Mouse (Mus musculus): Measurements from ENCODE around the gene Hist2h3c2. TPM values are rescaled to one million over a fixed set of nuclear protein-coding genes. Genes with fewer than 3 reads are reported as not detected.
A peak's percentile ranks its signal among the peaks of the same experiment; 100 is the strongest.

Hist2h3c2 gene
- total RNA-seq, 2 experiments from 2014 or later = 11.3 to 14.7 TPM

DNA sequence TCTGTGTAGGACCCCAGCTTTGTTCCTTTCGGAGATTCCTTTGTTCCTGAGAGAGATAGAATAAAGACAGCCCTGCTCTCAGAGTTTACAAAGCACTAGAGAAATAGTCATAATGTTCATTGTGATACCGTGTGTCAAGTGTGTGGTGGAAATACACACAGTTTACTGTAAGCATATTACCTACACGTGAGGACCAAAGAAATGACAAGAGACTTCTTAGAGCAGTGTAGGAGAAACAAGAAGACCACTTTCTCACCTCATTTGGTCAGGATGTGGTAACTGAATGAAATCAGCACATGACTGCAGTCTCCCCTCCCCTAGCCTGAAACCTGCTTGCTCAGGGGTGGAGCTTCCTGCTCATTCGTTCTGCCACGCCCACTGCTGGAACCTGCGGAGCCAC is 40.7 kb downstream of the Hist2h3c2 start:
- DNase-seq (ENCODE audit: low spot score in 2 of 2) = no peak

DNA sequence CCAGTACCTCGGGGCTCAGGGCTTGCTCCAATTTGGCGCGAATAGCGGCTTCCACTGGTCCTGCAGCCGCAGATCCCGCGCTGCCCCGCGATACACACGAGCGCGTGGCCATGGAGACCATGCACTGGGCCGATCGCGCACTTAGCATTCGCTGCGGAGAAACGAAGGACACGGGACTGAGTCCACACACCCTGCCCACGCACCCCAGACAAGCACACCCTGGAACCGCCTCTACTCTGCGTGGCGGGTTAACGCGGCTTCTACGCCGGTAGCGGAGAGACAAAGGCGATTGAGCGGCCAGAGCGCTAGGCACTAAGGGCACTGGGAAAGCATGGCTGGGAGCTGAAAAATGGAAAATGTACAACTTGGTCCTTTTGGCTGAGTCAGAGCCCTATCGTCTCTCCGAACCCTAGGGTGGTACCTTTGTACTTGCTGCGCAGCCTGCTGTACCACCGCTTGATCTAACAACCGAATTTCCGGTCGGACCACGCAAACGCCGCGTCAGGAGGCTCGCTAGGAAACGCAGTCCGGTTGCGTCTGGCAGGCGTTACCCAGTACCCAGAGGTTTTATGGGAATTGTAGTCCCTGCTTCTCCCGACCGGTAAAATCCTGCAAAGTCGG is 41.7 kb downstream of the Hist2h3c2 start:
- peak; percentile 89 to 95 for DNase-seq (ENCODE audit: low spot score in 2 of 2)

DNA sequence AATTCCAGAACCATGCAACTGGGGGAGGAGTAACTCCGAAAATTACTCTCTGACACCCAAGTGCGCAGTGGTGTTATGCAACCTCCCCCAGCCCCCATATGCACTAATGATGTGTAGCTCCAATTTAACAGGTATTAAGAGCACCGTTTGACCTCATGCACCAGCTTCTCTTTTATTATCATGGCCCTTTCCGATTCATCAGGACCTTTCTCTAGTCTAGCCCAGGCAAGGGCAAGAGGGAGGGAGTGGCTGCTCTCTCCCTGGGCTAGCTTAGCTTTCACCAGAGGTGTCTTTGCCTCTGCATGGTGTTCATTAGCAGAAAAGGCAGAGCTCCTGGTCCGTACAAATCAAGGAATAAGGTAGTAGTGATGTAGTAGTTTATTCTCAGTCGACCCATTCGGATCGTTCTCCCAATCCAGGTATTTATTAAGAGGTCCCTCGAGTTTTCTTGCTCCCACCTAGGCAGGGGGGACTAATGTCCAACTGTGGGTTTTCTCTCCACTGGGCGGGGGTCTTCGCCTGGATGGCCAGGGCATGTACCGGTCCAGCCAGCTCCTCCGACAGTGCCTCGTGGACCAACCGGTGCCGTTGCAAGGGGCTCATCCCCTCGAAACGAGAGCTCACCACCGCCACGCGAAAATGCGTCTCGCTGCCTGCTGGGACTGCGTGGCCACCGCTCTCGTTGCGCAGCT is 42.3 kb downstream of the Hist2h3c2 start:
- DNase-seq (ENCODE audit: low spot score in 2 of 2) = no peak

DNA sequence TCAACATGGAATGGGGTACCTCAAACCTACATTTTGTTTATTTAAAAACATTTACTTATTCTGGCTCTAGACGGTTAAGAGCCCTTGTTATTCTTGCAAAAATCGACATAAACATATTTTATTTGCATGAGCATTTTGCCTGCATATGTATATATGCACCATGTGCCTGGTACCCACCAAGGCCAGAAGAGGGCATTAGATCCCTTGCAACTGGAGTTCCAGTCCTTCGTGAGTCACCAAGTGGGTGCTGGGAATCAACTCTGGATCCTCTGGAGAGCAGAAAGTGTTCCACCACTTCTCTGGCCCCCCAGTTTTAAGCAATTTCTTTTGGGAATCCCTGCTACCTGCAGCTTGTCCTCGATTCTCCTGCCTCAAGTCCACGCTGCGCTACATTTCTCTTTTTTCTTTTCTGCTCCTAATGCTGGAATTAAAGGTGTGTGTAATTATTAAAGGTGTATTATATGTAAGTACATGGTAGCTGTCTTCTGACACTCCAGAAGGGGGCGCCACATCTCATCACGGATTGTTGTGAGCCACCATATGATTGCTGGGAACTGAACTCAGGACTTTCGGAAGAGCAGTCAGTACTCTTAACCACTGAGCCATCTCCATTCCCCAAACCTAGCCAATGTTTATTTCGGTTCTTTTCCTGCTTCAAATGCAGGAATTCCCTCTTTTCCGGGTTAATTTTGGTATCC is 43.2 kb downstream of the Hist2h3c2 start:
- DNase-seq (ENCODE audit: low spot score in 2 of 2) = no peak

DNA sequence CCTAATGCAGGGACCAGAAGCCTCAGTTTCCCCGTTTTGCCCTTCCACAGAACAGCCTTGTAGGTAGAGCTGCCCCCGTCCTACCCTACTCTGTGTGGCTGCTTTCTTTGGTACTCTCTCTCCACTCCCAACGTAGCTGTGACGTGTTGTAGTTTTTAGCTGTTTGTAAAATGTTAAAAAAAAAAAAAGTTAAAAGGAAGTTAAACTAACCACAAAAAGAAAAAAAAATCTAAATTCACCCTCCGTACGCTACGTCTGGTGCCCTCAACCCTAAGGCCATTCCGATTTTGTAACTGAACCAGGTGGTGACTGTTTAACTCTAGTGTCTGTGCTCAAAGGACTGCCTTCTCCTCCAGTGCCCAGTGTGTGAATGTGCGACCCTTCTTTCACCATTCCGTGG is 44.0 kb downstream of the Hist2h3c2 start:
- DNase-seq (ENCODE audit: low spot score in 2 of 2) = no peak

DNA sequence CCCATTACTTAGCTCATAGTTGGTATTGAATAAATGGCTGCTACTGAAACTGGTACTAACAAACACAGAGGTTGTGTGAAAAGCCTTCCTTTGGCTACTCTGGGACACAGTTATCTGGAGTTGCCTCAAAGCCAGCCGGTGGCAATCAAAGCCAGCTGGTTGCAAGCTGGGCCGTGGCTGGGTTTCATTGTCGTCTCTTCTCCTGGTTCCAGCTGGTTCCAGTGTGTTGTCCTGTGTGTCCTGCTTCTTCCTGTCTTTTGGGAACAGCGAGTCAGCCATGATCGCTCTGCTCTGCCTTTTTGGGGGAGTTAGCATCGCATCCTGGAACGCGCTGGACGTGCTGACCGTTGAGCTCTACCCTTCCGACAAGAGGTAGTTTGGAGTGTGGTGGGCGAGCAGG is 46.0 kb downstream of the Hist2h3c2 start:
- DNase-seq (ENCODE audit: low spot score in 2 of 2) = no peak

Small RNA genes lying within 50 kb of the gene (microRNA-seq; reads per million reads assigned to microRNA genes)
- gene Gm44492 (0 reads per million in 2 experiments), gene Gm47311 (0 reads per million in 2 experiments), gene Gm47313 (0 reads per million in 2 experiments)

Other genes with a start within 250 kb of the Hist2h3c2 start
- 10 to 100 TPM; 43.7 to 44.5 TPM for gene Plekho1, start 243.1 kb downstream of the Hist2h3c2 start, total RNA-seq (2021)
- gene Vps45, start 180.7 kb downstream of the Hist2h3c2 start, total RNA-seq (2021) = 10 to 100 TPM; 41.1 to 47.8 TPM
- 10 to 100 TPM; 27.4 to 31.0 TPM for gene Otud7b, start 134.6 kb downstream of the Hist2h3c2 start, total RNA-seq (2021)
- gene Mtmr11, start 77.1 kb downstream of the Hist2h3c2 start, total RNA-seq (2021) = 1 to 10 TPM; 5.8 to 7.8 TPM
- gene Sf3b4, start 66.8 kb downstream of the Hist2h3c2 start, total RNA-seq (2021) = 10 to 100 TPM; 48.6 to 52.4 TPM
- 100 to 1,000 TPM; 360 to 375 TPM for gene Sv2a, start 58.0 kb downstream of the Hist2h3c2 start, total RNA-seq (2021)
- 10 to 100 TPM; 16.1 to 21.2 TPM for gene Bola1, start 19.4 kb downstream of the Hist2h3c2 start, total RNA-seq (2021)
- 10 to 100 TPM in 1 of 2 experiments, 1 to 10 TPM in 1; 9.4 to 10.4 TPM for gene Hist2h2ab, start 19.3 kb downstream of the Hist2h3c2 start, total RNA-seq (2021)
- 10 to 100 TPM; 28.2 to 31.3 TPM for gene Hist2h2ac, start 18.2 kb downstream of the Hist2h3c2 start, total RNA-seq (2021)
- gene Hist2h2be, start 18.0 kb downstream of the Hist2h3c2 start, total RNA-seq (2021) = 1 to 10 TPM; 4.0 to 4.8 TPM
- gene Hist2h2aa2, start 1.1 kb upstream of the Hist2h3c2 start, total RNA-seq (2021) = 100 to 1,000 TPM; 248 to 267 TPM
- gene Hist2h2aa1, start 6.4 kb upstream of the Hist2h3c2 start, total RNA-seq (2021) = 1 to 10 TPM; 6.7 to 8.0 TPM
- gene Hist2h3c1, start 7.6 kb upstream of the Hist2h3c2 start, total RNA-seq (2021) = not detected
- gene Hist2h4, start 24.2 kb upstream of the Hist2h3c2 start, total RNA-seq (2021) = 10 to 100 TPM; 25.2 to 29.8 TPM
- gene Hist2h3b, start 29.5 kb upstream of the Hist2h3c2 start, total RNA-seq (2021) = 100 to 1,000 TPM in 1 of 2 experiments, 10 to 100 TPM in 1; 73.5 to 102 TPM
- gene Hist2h2bb, start 30.6 kb upstream of the Hist2h3c2 start, total RNA-seq (2021) = 100 to 1,000 TPM; 133 to 147 TPM
- gene Fcgr1, start 54.8 kb upstream of the Hist2h3c2 start, total RNA-seq (2021) = 1 to 10 TPM; 2.3 to 2.5 TPM
- not detected for gene BC107364, start 213.2 kb upstream of the Hist2h3c2 start, total RNA-seq (2021)

Data from layer of hippocampus, postnatal 14 days (tissue).